Comparison of ENCODE assay signal across 8 mouse cellular contexts in the genomic region with DNA sequence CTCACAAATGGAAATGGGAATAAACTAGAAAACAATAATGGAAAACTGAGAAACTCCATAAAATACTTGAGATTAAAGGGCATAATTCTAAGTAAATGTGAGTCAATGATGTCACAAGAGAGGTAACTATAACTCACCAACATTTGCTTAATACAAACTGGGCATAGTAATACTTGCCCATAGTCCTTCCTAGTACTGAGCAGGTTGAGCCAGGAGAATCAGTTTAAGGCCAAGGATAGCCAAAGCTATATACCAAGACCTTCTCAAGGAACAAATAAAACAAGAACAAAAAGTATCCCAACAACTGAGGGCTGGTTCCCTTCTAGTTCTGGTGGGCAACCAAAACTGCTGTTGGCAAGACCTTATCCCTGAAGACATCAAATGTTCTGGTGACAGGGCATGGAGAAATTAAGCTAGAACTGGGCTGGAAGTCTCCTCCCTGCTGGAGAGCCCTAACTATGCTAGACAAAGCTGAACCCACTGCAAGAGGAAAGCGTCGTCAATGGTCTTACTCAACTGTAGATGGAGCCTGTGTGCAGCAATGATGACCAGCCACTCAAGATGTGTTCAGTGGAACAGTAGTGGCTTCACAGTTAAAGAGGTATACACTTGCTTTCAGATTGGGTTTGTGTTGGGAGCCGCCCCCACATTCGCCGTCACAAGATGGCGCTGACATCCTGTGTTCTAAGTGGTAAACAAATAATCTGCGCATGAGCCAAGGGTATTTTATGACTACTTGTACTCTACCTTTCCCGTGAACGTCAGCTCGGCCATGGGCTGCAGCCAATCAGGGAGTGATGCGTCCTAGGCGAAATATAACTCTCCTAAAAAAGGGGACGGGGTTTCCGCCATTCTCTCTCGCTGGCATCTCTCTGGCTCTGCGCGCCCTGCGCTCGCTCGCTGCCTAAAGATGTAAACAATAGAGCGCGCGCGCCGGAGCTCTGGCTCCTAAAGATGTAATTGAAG. TPM values are rescaled to one million over a fixed set of nuclear protein-coding genes. Genes with fewer than 3 reads are reported as not detected.
DNase-seq lines count a peak whose midpoint lies in the region; ATAC-seq and TF ChIP-seq lines count a peak whose summit lies in the region.
"Not testable (repeated sequence)": the region's sequence is repeated elsewhere in the genome, so short reads cannot be mapped to it uniquely, and the experiment has no call there.

No protein-coding gene starts in this region.

- not testable (repeated sequence) for H3K27ac ChIP-seq in hindbrain, embryonic 16.5 days (ENCODE audit: low read depth, low read length); lung, postnatal 0 days (ENCODE audit: low read length)

- DNase-seq in ZHBTc4 (ENCODE audit: low read depth, low spot score): peak; percentile 76
- DNase-seq in embryo, embryonic 10.5 days (ENCODE audit: low spot score): peak; percentile 81
- peak; percentile 55 for DNase-seq in gastrocnemius, postnatal 25 days
- DNase-seq in layer of hippocampus, postnatal 36 days: peak; percentile 21 to 36
- DNase-seq in lung, postnatal 0 days (ENCODE audit: low spot score): peak; percentile 97
- DNase-seq in thymus, postnatal 0 days (ENCODE audit: low spot score): peak; percentile 87

- TF ChIP-seq EP300 in lung, postnatal 0 days (IDR thresholded peaks at IDR 0.05): peak; percentile 50; the same call in 1 of the 2 replicates

- not testable (repeated sequence) for H3K36me3 ChIP-seq in hindbrain, embryonic 16.5 days (ENCODE audit: control insufficient read depth, insufficient read depth, low read length); lung, postnatal 0 days (ENCODE audit: insufficient read depth, low read length)

- peak; percentile 99 for ATAC-seq in hindbrain, embryonic 16.5 days
- ATAC-seq in lung, postnatal 0 days: peak; percentile 99
- peak; percentile 99 for ATAC-seq in neutrophil, adult 5-6 weeks (ENCODE audit: extremely low read depth, insufficient number of reproducible peaks, low FRiP score, poor library complexity, severe bottlenecking)

- not testable (repeated sequence) for H3K27me3 ChIP-seq in hindbrain, embryonic 16.5 days (replicated peaks; ENCODE audit: control insufficient read depth, insufficient read depth, low read length); lung, postnatal 0 days (replicated peaks; ENCODE audit: insufficient read depth, low read length)

- H3K4me3 ChIP-seq in hindbrain, embryonic 16.5 days (ENCODE audit: low read length): peak overlapping the region; percentile 41
- peak overlapping the region; percentile 22; the same call in 1 of the 2 replicates for H3K4me3 ChIP-seq in lung, postnatal 0 days (ENCODE audit: low read depth, low read length)

- 0% methylated on average over 6 of the region's 25 CpGs for WGBS in hindbrain, embryonic 16.5 days
- 2% methylated on average over 7 of the region's 25 CpGs for whole genome bisulfite sequencing in lung, postnatal 0 days

- not testable (repeated sequence) for H3K4me1 ChIP-seq in hindbrain, embryonic 16.5 days (ENCODE audit: control insufficient read depth, insufficient read depth, low read depth, low read length); lung, postnatal 0 days (ENCODE audit: insufficient read depth, low read depth, low read length)

- H3K9ac ChIP-seq in hindbrain, embryonic 16.5 days (ENCODE audit: low read depth, low read length); lung, postnatal 0 days (replicated peaks; ENCODE audit: low read depth): not testable (repeated sequence)

- H3K9me3 ChIP-seq in hindbrain, embryonic 16.5 days (ENCODE audit: control insufficient read depth, low read length); lung, postnatal 0 days (ENCODE audit: low read length): not testable (repeated sequence)

- H3K4me2 ChIP-seq in hindbrain, embryonic 16.5 days (ENCODE audit: low read length): peak overlapping the region; percentile 61
- H3K4me2 ChIP-seq in lung, postnatal 0 days (replicated peaks; ENCODE audit: low read depth, low read length): peak overlapping the region; percentile 40; the same call in 1 of the 2 replicates

- TF ChIP-seq CTCF in lung, postnatal 0 days (IDR thresholded peaks at IDR 0.05): peak; percentile 71

RNA-seq across cellular contexts. Expression of a gene that starts 21.9 kb away (rescaled TPM):
- 10 to 100 TPM; 10.6 to 11.9 TPM for total RNA-seq in gastrocnemius, postnatal 25 days (2021)
- 3.3 and 4.6 TPM in 2 replicates for polyA plus RNA-seq in hindbrain, embryonic 16.5 days (2015; fragmentation: Nextera tagmentation; extraction: Ambion mirVana)
- total RNA-seq in layer of hippocampus, postnatal 36 days (2021): 10 to 100 TPM; 10.7 to 11.5 TPM
- polyA plus RNA-seq in lung, postnatal 0 days (2015; fragmentation: Nextera tagmentation; extraction: Ambion mirVana): 23.6 and 23.8 TPM in 2 replicates
- 2.0 and 2.3 TPM in 2 replicates for total RNA-seq in neutrophil, adult 5-6 weeks (2017)
- 6.2 and 6.6 TPM in 2 replicates for polyA plus RNA-seq in thymus, postnatal 0 days (2015; fragmentation: Nextera tagmentation; extraction: Ambion mirVana)

Comparison
In these comparisons a context has a peak if more than half of its experiments do, and no peak if none do; other contexts are left out.
1. DNase-seq: peak in every context shown above with its lines; median percentile 97 in lung, postnatal 0 days; 87 in thymus, postnatal 0 days; 81 in embryo, embryonic 10.5 days; 76 in ZHBTc4; 55 in gastrocnemius, postnatal 25 days; 28 in layer of hippocampus, postnatal 36 days.